Mouse (Mus musculus) CH12.LX (cell line): ENCODE measurements around the gene Shisa4. TPM values are rescaled to one million over a fixed set of nuclear protein-coding genes. Genes with fewer than 3 reads are reported as not detected.

Source experiments
- DNase-seq: peaks from one replicate; pipeline ENCODE4 v3.0.0-alpha.2; 2013; ENCODE audit errors: extremely low read depth
- H3K27ac ChIP-seq: 2 replicates; pipeline ENCODE4 v1.5.1; 2012; ENCODE audit warnings: low read depth, mild to moderate bottlenecking, control low read depth, moderate library complexity; ENCODE audit not compliant: insufficient read depth
- H3K27me3 ChIP-seq: replicated peaks from 2 replicates; pipeline ENCODE3; 2012; ENCODE audit warnings: inconsistent platforms
- H3K36me3 ChIP-seq, 2 experiments: replicated peaks in 1 of 2; 2 replicates each; pipeline versions ENCODE3 to v1.6.1; 2012; ENCODE audit warnings: inconsistent platforms in 1 of 2, low read length in 1 of 2, mild to moderate bottlenecking in 1 of 2, mixed read lengths in 1 of 2, moderate library complexity in 1 of 2; ENCODE audit not compliant: control insufficient read depth in 1 of 2, insufficient read depth in 1 of 2
- H3K4me1 ChIP-seq, 2 experiments: 2 replicates each; pipeline ENCODE4 v1.6.1; 2012; ENCODE audit warnings: inconsistent platforms in 1 of 2, moderate library complexity in 1 of 2; ENCODE audit not compliant: insufficient read depth in 2 of 2, control insufficient read depth in 1 of 2
- H3K4me2 ChIP-seq: 2 replicates; pipeline ENCODE4 v1.6.1; 2012; ENCODE audit warnings: low read depth, mild to moderate bottlenecking, control low read depth; ENCODE audit not compliant: poor library complexity, insufficient read depth, severe bottlenecking
- H3K4me3 ChIP-seq, 3 experiments: fragments of 150-350 bp in 1 of 3; sonication (generic) in 1 of 3; replicated peaks in 1 of 3; 2 replicates each; pipeline versions ENCODE3 to v1.5.1; 2011 to 2012; ENCODE audit warnings: low read depth in 2 of 3, low read length in 2 of 3, mild to moderate bottlenecking in 2 of 3, moderate library complexity in 2 of 3, control low read depth in 1 of 3, improper control_type of control experiment in 1 of 3, inconsistent platforms in 1 of 3, mixed read lengths in 1 of 3; ENCODE audit not compliant: poor library complexity in 1 of 3
- H3K79me2 ChIP-seq: replicated peaks from 2 replicates; pipeline ENCODE4 v1.6.1; 2012; ENCODE audit warnings: mild to moderate bottlenecking, moderate library complexity; ENCODE audit not compliant: control insufficient read depth, poor library complexity, insufficient read depth, severe bottlenecking; ENCODE audit errors: extremely low read depth
- H3K9ac ChIP-seq: 2 replicates; pipeline ENCODE4 v1.6.1; 2012; ENCODE audit warnings: low read depth, mild to moderate bottlenecking, control low read depth, moderate library complexity; ENCODE audit not compliant: insufficient read depth
- H3K9me3 ChIP-seq: replicated peaks from 2 replicates; pipeline ENCODE3; 2012; ENCODE audit warnings: low read length, inconsistent platforms, mixed read lengths
- BHLHE40 ChIP-seq: IDR thresholded peaks from 2 replicates; pipeline ENCODE4 v1.6.1; 2011; ENCODE audit warnings: mild to moderate bottlenecking, low read depth, low read length, improper control_type of control experiment
- CHD2 ChIP-seq: IDR thresholded peaks from 2 replicates; pipeline ENCODE4 v1.6.1; 2011; ENCODE audit warnings: low read length, improper control_type of control experiment
- ELF1 ChIP-seq: IDR thresholded peaks from 2 replicates; pipeline ENCODE4 v1.6.1; 2014; ENCODE audit warnings: low read depth, mild to moderate bottlenecking, inconsistent platforms, low read length, improper control_type of control experiment
- EP300 ChIP-seq: IDR thresholded peaks from 2 replicates; pipeline ENCODE4 v1.6.1; 2011; ENCODE audit warnings: low read length, improper control_type of control experiment
- HCFC1 ChIP-seq: IDR thresholded peaks from 2 replicates; pipeline ENCODE4 v1.6.1; 2012; ENCODE audit warnings: low read depth, mild to moderate bottlenecking, inconsistent platforms, low read length, improper control_type of control experiment
- JUN ChIP-seq: IDR thresholded peaks from 2 replicates; pipeline ENCODE4 v1.6.1; 2011; ENCODE audit warnings: low read depth, mild to moderate bottlenecking, low read length, improper control_type of control experiment, moderate library complexity; ENCODE audit not compliant: insufficient read depth
- MAZ ChIP-seq: IDR thresholded peaks from 2 replicates; pipeline ENCODE4 v1.6.1; 2012; ENCODE audit warnings: low read depth, mild to moderate bottlenecking, inconsistent platforms, low read length, improper control_type of control experiment, moderate library complexity
- MXI1 ChIP-seq: IDR thresholded peaks from 2 replicates; pipeline ENCODE4 v1.6.1; 2011; ENCODE audit warnings: mild to moderate bottlenecking, low read depth, low read length, improper control_type of control experiment
- MYC ChIP-seq: IDR thresholded peaks from 2 replicates; pipeline ENCODE4 v1.6.1; 2011; ENCODE audit warnings: low read depth, mild to moderate bottlenecking, improper control_type of control experiment, low read length
- NELFE ChIP-seq: IDR thresholded peaks from 2 replicates; pipeline ENCODE4 v1.6.1; 2011; ENCODE audit warnings: low read depth, low read length, improper control_type of control experiment
- POLR2A ChIP-seq: IDR thresholded peaks from 2 replicates; pipeline ENCODE4 v1.6.1; 2011; ENCODE audit warnings: low read depth, mild to moderate bottlenecking, improper control_type of control experiment, low read length
- POLR2AphosphoS2 ChIP-seq: IDR thresholded peaks from 2 replicates; pipeline ENCODE4 v1.6.1; 2011; ENCODE audit warnings: low read depth, low read length, improper control_type of control experiment
- RAD21 ChIP-seq: IDR thresholded peaks from 2 replicates; pipeline ENCODE4 v1.6.1; 2011; ENCODE audit warnings: low read depth, mild to moderate bottlenecking, low read length, improper control_type of control experiment, moderate library complexity
- RCOR1 ChIP-seq: conservative IDR thresholded peaks from 2 replicates; pipeline ENCODE4 v1.6.1; 2012; ENCODE audit warnings: low read depth, mild to moderate bottlenecking, inconsistent platforms, low read length, improper control_type of control experiment
- SIN3A ChIP-seq: IDR thresholded peaks from 2 replicates; pipeline ENCODE4 v1.6.1; 2012; ENCODE audit warnings: low read length, improper control_type of control experiment, inconsistent platforms
- TBP ChIP-seq: conservative IDR thresholded peaks from 2 replicates; pipeline ENCODE4 v1.6.1; 2011; ENCODE audit warnings: low read depth, low read length, improper control_type of control experiment
- TCF12 ChIP-seq: IDR thresholded peaks from 2 replicates; pipeline ENCODE4 v1.6.1; 2014; ENCODE audit warnings: low read depth, mild to moderate bottlenecking, inconsistent platforms, low read length, improper control_type of control experiment
- UBTF ChIP-seq: IDR thresholded peaks from 2 replicates; pipeline ENCODE4 v1.6.1; 2012; ENCODE audit warnings: low read depth, mild to moderate bottlenecking, inconsistent platforms, low read length, improper control_type of control experiment, moderate library complexity
- USF2 ChIP-seq: conservative IDR thresholded peaks from 2 replicates; pipeline ENCODE4 v1.6.1; 2011; ENCODE audit warnings: low read depth, low read length, improper control_type of control experiment
- ZC3H11A ChIP-seq: IDR thresholded peaks from 2 replicates; pipeline ENCODE4 v1.6.1; 2012; ENCODE audit warnings: low read depth, mild to moderate bottlenecking, inconsistent platforms, low read length, improper control_type of control experiment
- ZKSCAN1 ChIP-seq: IDR thresholded peaks from 2 replicates; pipeline ENCODE4 v1.6.1; 2012; ENCODE audit warnings: low read depth, inconsistent platforms, low read length, improper control_type of control experiment, borderline replicate concordance
- ZMIZ1 ChIP-seq: IDR thresholded peaks from 2 replicates; pipeline ENCODE4 v1.6.1; 2012; ENCODE audit warnings: low read depth, mild to moderate bottlenecking, inconsistent platforms, low read length, improper control_type of control experiment
- dilution Hi-C: fragments of 300-500 bp; cut with MboI; formaldehyde crosslinking; loops from 2 replicates; pipeline ENCODE4 v1.14.3; 2020; ENCODE audit warnings: low sequenced_read_pairs; ENCODE audit not compliant: extremely low pct_unique_long_range_greater_than_20kb, extremely low pct_ligation_motif_present
- in situ Hi-C: fragments of 300-500 bp; cut with MboI; formaldehyde crosslinking; loops from 3 replicates; pipeline ENCODE4 v1.14.3; 2019; ENCODE audit warnings: low sequenced_read_pairs, low pct_ligation_motif_present, low pct_unique_long_range_greater_than_20kb, mixed read lengths
- polyA plus RNA-seq: library from polyadenylated mRNA; unstranded; fragments of >175 nt; gene quantifications from 2 replicates; pipeline ENCODE4 v1.2.1, GENCODE M21; 2012; ENCODE audit warnings: low read depth; ENCODE audit not compliant: insufficient read length
- total RNA-seq, 2 experiments: library from RNA; depleted of rRNA; stranded (reverse); fragments of 300-350 nt in 1 of 2; fragments of >200 nt in 1 of 2; gene quantifications; 2 replicates each; pipeline ENCODE4 v1.2.3; 2012 to 2014

The Shisa4 gene
- total and polyA plus RNA-seq, 3 experiments: 0.08 to 0.41 TPM; not detected in 1

GRCm38 (mm10) chr1:135361491-135361890 is 13.5 kb downstream of the Shisa4 start:
- no peak for TF ChIP-seq SIN3A
- no peak for TF ChIP-seq BHLHE40
- TF ChIP-seq POLR2A: no peak
- TF ChIP-seq ZC3H11A: no peak
- TF ChIP-seq RCOR1: no peak
- no peak for TF ChIP-seq TBP
- no peak for TF ChIP-seq RAD21
- no peak for TF ChIP-seq NELFE
- TF ChIP-seq USF2: no peak
- TF ChIP-seq MYC: no peak
- TF ChIP-seq MXI1: no peak
- no peak for TF ChIP-seq EP300
- TF ChIP-seq HCFC1: no peak
- peaks cover 6 to 20% of the 10 kb centered on the region in 2 experiments; a peak in 3 of 4 replicates for H3K4me1 ChIP-seq
- no peaks in the 10 kb centered on the region for H3K27me3 ChIP-seq
- dilution Hi-C loops (no loop called here), in situ Hi-C loops (no loop called here)
- peaks cover 6% of the 10 kb centered on the region for H3K9me3 ChIP-seq
- no peak for DNase-seq
- H3K9ac ChIP-seq: no peak overlapping the region
- no peak overlapping the region for H3K4me2 ChIP-seq
- H3K79me2 ChIP-seq: no peaks in the 10 kb centered on the region
- no peak overlapping the region for H3K4me3 ChIP-seq
- no peaks in the 10 kb centered on the region for H3K36me3 ChIP-seq
- H3K27ac ChIP-seq: no peak overlapping the region

- H3K4me3 ChIP-seq: no peak overlapping the region
- in situ Hi-C loops (no loop called here), dilution Hi-C loops (no loop called here)
- peaks cover 6% of the 10 kb centered on the region for H3K9me3 ChIP-seq
- no peak overlapping the region for H3K4me2 ChIP-seq
- TF ChIP-seq MXI1 (no peak), POLR2A (no peak), TCF12 (no peak), ELF1 (no peak), ZKSCAN1 (no peak), POLR2AphosphoS2 (no peak), JUN (no peak), MAZ (no peak), MYC (no peak), USF2 (no peak), ZMIZ1 (no peak), UBTF (no peak), CHD2 (no peak)
- H3K27ac ChIP-seq: no peak overlapping the region
- H3K4me1 ChIP-seq: peaks cover 6 to 20% of the 10 kb centered on the region in 2 experiments; a peak in 3 of 4 replicates
- H3K9ac ChIP-seq: no peak overlapping the region
- H3K27me3 ChIP-seq: peaks cover 3% of the 10 kb centered on the region
- H3K36me3 ChIP-seq: no peaks in the 10 kb centered on the region
- no peak for DNase-seq
- H3K79me2 ChIP-seq: no peaks in the 10 kb centered on the region
These were observed 16.0 kb downstream of the Shisa4 start for GRCm38 (mm10) chr1:135359071-135359470.
